Mouse (Mus musculus) erythroblast, embryonic 14.5 days (primary cell): ENCODE results near the gene Ferd3l. TPM values are rescaled to one million over a fixed set of nuclear protein-coding genes. Genes with fewer than 3 reads are reported as not detected.

ENCODE experiments used
- H3K27me3 ChIP-seq: 2 replicates; pipeline ENCODE4 v1.6.1; 2012; ENCODE audit warnings: inconsistent platforms; ENCODE audit not compliant: control insufficient read depth
- H3K36me3 ChIP-seq: 2 replicates; pipeline ENCODE4 v1.6.1; 2012; ENCODE audit warnings: mild to moderate bottlenecking, inconsistent platforms; ENCODE audit not compliant: control insufficient read depth
- H3K4me1 ChIP-seq: 2 replicates; pipeline ENCODE4 v1.6.1; 2012; ENCODE audit warnings: inconsistent platforms; ENCODE audit not compliant: control insufficient read depth
- H3K4me3 ChIP-seq: replicated peaks from 2 replicates; pipeline ENCODE3; 2012; ENCODE audit warnings: moderate library complexity, mild to moderate bottlenecking, inconsistent platforms
- H3K9me3 ChIP-seq: 2 replicates; pipeline ENCODE4 v1.6.1; 2012; ENCODE audit warnings: low read length, inconsistent platforms, mixed read lengths; ENCODE audit not compliant: control insufficient read depth
- GATA1 ChIP-seq: IDR thresholded peaks from 2 replicates; pipeline ENCODE4 v1.6.1; 2012; ENCODE audit warnings: low read length, inconsistent platforms, mixed read lengths
- TAL1 ChIP-seq: IDR thresholded peaks from 3 replicates; pipeline ENCODE4 v1.6.1; 2012; ENCODE audit warnings: low read length, inconsistent platforms, mixed read lengths
- polyA plus RNA-seq: library from polyadenylated mRNA; stranded (reverse); fragments of >175 nt; gene quantifications from 2 replicates; pipeline ENCODE4 v1.2.3, GENCODE M21; 2012

Ferd3l gene
- polyA plus RNA-seq, 1 experiment = not detected

GRCm38 (mm10) chr12:33963671-33964369 lies 35.6 kb downstream of the Ferd3l start:
- H3K9me3 ChIP-seq = no peaks in the 10 kb centered on the region
- H3K36me3 ChIP-seq = no peaks in the 10 kb centered on the region
- H3K4me3 ChIP-seq = no peak overlapping the region
- H3K27me3 ChIP-seq = peaks cover 94% of the 10 kb centered on the region
- TF ChIP-seq TAL1 (no peak), GATA1 (no peak)
- no peaks in the 10 kb centered on the region for H3K4me1 ChIP-seq

- TF ChIP-seq TAL1 (no peak), GATA1 (no peak)
- Histone ChIP-seq H3K4me3 (no peak overlapping the region), H3K36me3 (no peaks in the 10 kb centered on the region), H3K4me1 (no peaks in the 10 kb centered on the region), H3K27me3 (peaks cover 94% of the 10 kb centered on the region), H3K9me3 (no peaks in the 10 kb centered on the region)
These were observed 36.2 kb downstream of the Ferd3l start for GRCm38 (mm10) chr12:33964427-33964826.

GRCm38 (mm10) chr12:33965661-33966360 lies 37.6 kb downstream of the Ferd3l start:
- Histone ChIP-seq H3K4me3 (no peak overlapping the region), H3K27me3 (peaks cover 87% of the 10 kb centered on the region), H3K4me1 (no peaks in the 10 kb centered on the region), H3K9me3 (no peaks in the 10 kb centered on the region), H3K36me3 (no peaks in the 10 kb centered on the region)
- TF ChIP-seq TAL1 = no peak
- TF ChIP-seq GATA1 = no peak

GRCm38 (mm10) chr12:33966490-33967415 lies 38.5 kb downstream of the Ferd3l start:
- peaks cover 80% of the 10 kb centered on the region for H3K27me3 ChIP-seq
- H3K4me1 ChIP-seq = no peaks in the 10 kb centered on the region
- no peak for TF ChIP-seq TAL1
- no peak for TF ChIP-seq GATA1
- no peak overlapping the region for H3K4me3 ChIP-seq
- H3K9me3 ChIP-seq = no peaks in the 10 kb centered on the region
- H3K36me3 ChIP-seq = no peaks in the 10 kb centered on the region

- H3K27me3 ChIP-seq = peaks cover 72% of the 10 kb centered on the region
- H3K9me3 ChIP-seq = no peaks in the 10 kb centered on the region
- no peaks in the 10 kb centered on the region for H3K36me3 ChIP-seq
- H3K4me3 ChIP-seq = no peak overlapping the region
- TF ChIP-seq TAL1 = no peak
- TF ChIP-seq GATA1 = no peak
- no peaks in the 10 kb centered on the region for H3K4me1 ChIP-seq
These were observed 39.3 kb downstream of the Ferd3l start for GRCm38 (mm10) chr12:33967514-33967913.

GRCm38 (mm10) chr12:33968041-33968897 lies 40.0 kb downstream of the Ferd3l start:
- no peaks in the 10 kb centered on the region for H3K36me3 ChIP-seq
- no peak for TF ChIP-seq TAL1
- no peak for TF ChIP-seq GATA1
- no peaks in the 10 kb centered on the region for H3K4me1 ChIP-seq
- no peak overlapping the region for H3K4me3 ChIP-seq
- no peaks in the 10 kb centered on the region for H3K9me3 ChIP-seq
- H3K27me3 ChIP-seq = peaks cover 65% of the 10 kb centered on the region

- peaks cover 59% of the 10 kb centered on the region for H3K27me3 ChIP-seq
- no peaks in the 10 kb centered on the region for H3K36me3 ChIP-seq
- H3K4me3 ChIP-seq = no peak overlapping the region
- no peak for TF ChIP-seq GATA1
- TF ChIP-seq TAL1 = no peak
- no peaks in the 10 kb centered on the region for H3K4me1 ChIP-seq
- no peaks in the 10 kb centered on the region for H3K9me3 ChIP-seq
These were observed 40.6 kb downstream of the Ferd3l start for GRCm38 (mm10) chr12:33968898-33969178.

Other genes starting within 250 kb of the Ferd3l start
- gene Twist1, start 29.2 kb downstream of the Ferd3l start, polyA plus RNA-seq = not detected in 2 replicates